Mouse (Mus musculus) lung, embryonic 16.5 days (tissue): ENCODE results near the gene Slc9a1. TPM values are rescaled to one million over a fixed set of nuclear protein-coding genes. Genes with fewer than 3 reads are reported as not detected.

ENCODE experiments used
- ATAC-seq: fragments of 200-750 bp; cut with Nextera tagmentation; 2 replicates; pipeline ENCODE4 v1.8.0; 2017; ENCODE audit warnings: low read depth, mild to moderate bottlenecking, moderate library complexity
- H3K27ac ChIP-seq: fragments of 300-500 bp; sonication (generic); 2 replicates; pipeline ENCODE4 v1.5.1; 2014; ENCODE audit warnings: mild to moderate bottlenecking, control low read depth, low read length
- H3K27me3 ChIP-seq: fragments of 300-500 bp; sonication (generic); 2 replicates; pipeline ENCODE4 v1.6.1; 2014; ENCODE audit warnings: low read depth, low read length, mixed read lengths; ENCODE audit not compliant: control insufficient read depth, insufficient read depth
- H3K36me3 ChIP-seq: fragments of 300-500 bp; sonication (generic); 2 replicates; pipeline ENCODE4 v1.6.1; 2014; ENCODE audit warnings: low read length; ENCODE audit not compliant: control insufficient read depth, insufficient read depth
- H3K4me1 ChIP-seq: fragments of 300-500 bp; sonication (generic); replicated peaks from 2 replicates; pipeline ENCODE4 v1.6.1; 2014; ENCODE audit warnings: low read length, mixed read lengths; ENCODE audit not compliant: control insufficient read depth, insufficient read depth
- H3K4me2 ChIP-seq: fragments of 300-500 bp; sonication (generic); 2 replicates; pipeline ENCODE4 v1.6.1; 2014; ENCODE audit warnings: low read depth, low read length, control low read depth
- H3K4me3 ChIP-seq: fragments of 300-500 bp; sonication (generic); 2 replicates; pipeline ENCODE4 v1.5.1; 2014; ENCODE audit warnings: mild to moderate bottlenecking, low read length, control low read depth
- H3K9ac ChIP-seq: fragments of 300-500 bp; sonication (generic); 2 replicates; pipeline ENCODE4 v1.6.1; 2014; ENCODE audit warnings: low read length, control low read depth
- H3K9me3 ChIP-seq: fragments of 300-500 bp; sonication (generic); 2 replicates; pipeline ENCODE4 v1.6.1; 2016; ENCODE audit warnings: low read length; ENCODE audit not compliant: control insufficient read depth
- WGBS: fragments of 180-500 bp; shearing (Covaris S2); extraction: QIAGEN DNeasy Blood & Tissue Kit; methylation state at CpG from one replicate; pipeline ENCODE4 v1.1.7; 2014; 5-methylcytosine and 5-hydroxymethylcytosine counted together
- polyA plus RNA-seq: library from polyadenylated mRNA; unstranded; fragments of >200 nt; fragmentation: Nextera tagmentation; extraction: Ambion mirVana; gene quantifications from 2 replicates; pipeline ENCODE4 v1.2.1, GENCODE M21; 2015

Slc9a1 gene
- polyA plus RNA-seq, 1 experiment from 2014 or later: 8.8 TPM

DNA sequence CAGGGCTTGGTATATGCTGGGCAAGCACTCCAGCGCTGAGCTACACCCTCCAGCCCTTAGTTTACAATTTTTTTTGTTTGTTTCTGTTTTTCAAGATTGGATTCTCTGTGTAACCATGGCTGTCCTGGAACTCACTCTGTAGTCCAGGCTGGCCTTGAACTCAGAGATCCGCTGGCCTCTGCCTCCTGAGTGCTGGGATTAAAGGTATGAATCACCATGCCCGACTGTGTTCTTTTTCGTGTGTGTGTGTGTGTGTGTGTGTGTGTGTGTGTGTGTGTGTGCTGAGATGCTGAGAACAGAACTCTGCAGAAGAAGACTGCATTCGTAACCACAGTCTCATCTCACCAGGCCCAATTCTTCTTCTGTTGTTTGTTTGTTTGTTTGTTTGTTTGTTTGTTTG, 34.8 kb downstream of the Slc9a1 start:
- Histone ChIP-seq H3K4me3 (no peak overlapping the region), H3K36me3 (no peaks in the 10 kb centered on the region), H3K27ac (no peak overlapping the region), H3K9ac (no peak overlapping the region), H3K4me1 (peaks cover 20% of the 10 kb centered on the region), H3K27me3 (no peaks in the 10 kb centered on the region), H3K9me3 (no peaks in the 10 kb centered on the region), H3K4me2 (no peak overlapping the region)
- ATAC-seq: no peak
- 83% methylated on average over 5 of the region's 5 CpGs for WGBS

DNA sequence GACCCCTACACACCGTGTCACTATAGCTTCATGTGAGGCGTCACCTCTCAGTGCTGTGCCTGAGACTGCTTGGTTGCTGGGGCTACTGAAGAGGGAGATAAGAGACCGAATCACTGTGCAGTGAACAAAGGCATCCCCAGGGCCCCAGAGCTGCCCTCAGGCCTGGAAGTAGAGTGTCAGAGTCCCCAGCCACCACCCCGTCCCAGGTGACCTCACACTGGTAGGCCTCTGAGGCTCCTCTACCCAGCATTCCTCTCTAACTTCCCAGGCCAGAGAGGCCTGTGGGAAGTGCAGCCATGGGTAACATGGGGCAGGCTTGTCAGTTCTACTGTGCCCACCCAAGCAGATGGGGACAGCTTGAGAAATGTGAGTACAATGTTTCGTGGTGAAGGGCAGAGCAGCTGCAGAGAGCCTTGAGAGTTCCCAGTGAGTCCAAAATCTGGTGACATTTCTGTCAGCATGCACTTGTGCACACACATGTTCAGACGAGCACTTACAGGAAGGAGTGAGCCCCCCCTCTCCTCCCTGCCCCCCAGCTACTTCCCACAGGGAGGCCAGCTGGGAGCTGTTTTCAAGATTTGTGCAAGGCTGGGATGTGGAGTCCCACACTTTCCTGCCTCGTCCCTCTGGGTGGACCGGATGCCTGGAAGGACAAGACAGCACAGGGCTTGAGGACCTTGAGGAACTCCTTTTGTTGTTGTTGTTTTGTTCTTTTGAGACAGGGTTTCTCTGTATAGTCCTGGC, 37.0 kb downstream of the Slc9a1 start:
- no peaks in the 10 kb centered on the region for H3K27me3 ChIP-seq
- no peak overlapping the region for H3K4me2 ChIP-seq
- peaks cover 20% of the 10 kb centered on the region for H3K4me1 ChIP-seq
- 57% methylated on average over 8 of the region's 8 CpGs for WGBS
- no peaks in the 10 kb centered on the region for H3K9me3 ChIP-seq
- no peak overlapping the region; the same call in 1 of the 2 replicates for H3K27ac ChIP-seq
- no peaks in the 10 kb centered on the region for H3K36me3 ChIP-seq
- H3K4me3 ChIP-seq: no peak overlapping the region
- no peak for ATAC-seq
- no peak overlapping the region for H3K9ac ChIP-seq

DNA sequence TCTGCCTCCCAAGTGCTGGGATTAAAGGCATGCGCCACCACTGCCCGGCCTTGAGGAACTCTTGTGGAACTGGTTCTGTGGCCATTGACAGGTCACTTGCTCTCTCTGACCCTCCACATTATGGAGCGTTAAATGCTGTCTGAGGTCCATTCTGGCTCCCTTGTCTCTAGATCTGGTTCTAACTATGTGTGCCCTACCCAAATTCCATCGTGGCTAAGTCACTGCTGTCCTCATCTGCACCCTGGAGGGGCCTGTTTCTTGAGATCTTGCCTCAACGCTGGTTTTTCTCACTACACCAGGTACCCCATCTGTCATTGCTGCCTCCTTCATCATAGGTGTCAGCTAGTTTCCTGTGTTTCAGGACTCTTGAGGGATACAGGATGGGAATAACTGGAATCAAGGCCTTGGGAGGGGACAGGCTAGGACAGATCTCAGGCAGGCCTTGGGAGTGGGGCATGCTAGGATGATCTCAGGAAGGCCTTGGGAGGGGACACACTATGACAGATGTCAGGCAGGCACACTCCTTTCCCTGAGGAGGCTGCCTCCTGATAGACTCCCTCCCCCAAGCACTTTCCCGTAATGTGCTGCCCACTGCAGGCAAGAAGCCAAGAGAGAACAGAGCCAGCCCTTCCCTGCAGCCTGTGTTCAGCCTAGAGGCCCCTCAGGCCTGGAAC, 37.7 kb downstream of the Slc9a1 start:
- peak overlapping the region; percentile 66 for H3K27ac ChIP-seq
- no peaks in the 10 kb centered on the region for H3K36me3 ChIP-seq
- H3K27me3 ChIP-seq: no peaks in the 10 kb centered on the region
- H3K4me1 ChIP-seq: peaks cover 20% of the 10 kb centered on the region
- no peak overlapping the region for H3K4me3 ChIP-seq
- H3K4me2 ChIP-seq: no peak overlapping the region
- no peaks in the 10 kb centered on the region for H3K9me3 ChIP-seq
- peak overlapping the region; percentile 38 for H3K9ac ChIP-seq
- WGBS: 44% methylated on average over 6 of the region's 6 CpGs
- ATAC-seq: peak; percentile 71

DNA sequence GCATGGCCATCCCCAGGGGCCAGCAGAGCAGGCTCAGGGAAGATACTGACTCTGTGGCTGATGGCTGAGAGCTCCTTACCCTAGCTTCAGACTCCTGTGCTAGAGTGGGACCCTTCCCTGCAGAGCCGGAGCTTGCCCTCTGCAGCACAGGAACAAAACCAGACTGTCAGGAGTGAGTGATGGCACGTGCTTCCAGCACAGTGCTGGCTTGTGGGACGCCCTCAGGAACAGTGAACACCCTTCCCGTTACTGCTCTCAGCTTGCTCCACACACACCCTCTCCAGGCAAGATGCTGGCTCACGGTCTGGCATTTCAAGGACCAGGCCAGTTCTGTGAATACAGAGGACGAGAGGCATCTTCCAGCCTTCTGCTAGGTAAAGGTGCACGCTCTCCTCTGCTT, 38.5 kb downstream of the Slc9a1 start:
- H3K4me2 ChIP-seq: no peak overlapping the region
- H3K27me3 ChIP-seq: no peaks in the 10 kb centered on the region
- H3K4me3 ChIP-seq: no peak overlapping the region
- 35% methylated on average over 7 of the region's 7 CpGs for WGBS
- no peaks in the 10 kb centered on the region for H3K36me3 ChIP-seq
- H3K27ac ChIP-seq: peak overlapping the region; percentile 66
- H3K9ac ChIP-seq: peak overlapping the region; percentile 38; the same call in 1 of the 2 replicates
- H3K4me1 ChIP-seq: peaks cover 20% of the 10 kb centered on the region
- H3K9me3 ChIP-seq: no peaks in the 10 kb centered on the region
- ATAC-seq: peak; percentile 82

DNA sequence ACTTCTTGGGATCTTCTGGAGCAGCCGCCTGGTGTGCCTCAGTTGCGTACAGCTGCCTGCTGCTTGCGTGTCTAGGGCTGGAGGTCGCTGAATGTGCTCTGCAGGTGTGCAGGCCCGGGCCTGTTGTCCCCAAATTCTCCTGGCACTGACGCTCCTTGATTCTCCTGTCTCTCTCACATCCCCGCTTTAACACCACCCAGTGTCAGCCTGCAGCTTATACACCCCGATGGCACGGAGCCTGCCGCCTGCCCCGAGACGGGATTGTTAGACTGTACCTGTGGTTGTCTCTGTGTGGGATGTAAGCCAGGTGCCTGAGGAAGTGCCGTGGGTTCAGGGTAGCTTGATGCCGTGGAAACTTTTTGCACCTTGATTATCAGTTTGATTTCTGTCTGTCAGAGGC, 41.5 kb downstream of the Slc9a1 start:
- no peak for ATAC-seq
- Histone ChIP-seq H3K4me1 (peaks cover 20% of the 10 kb centered on the region), H3K4me3 (no peak overlapping the region), H3K4me2 (no peak overlapping the region), H3K9ac (no peak overlapping the region), H3K27ac (no peak overlapping the region), H3K36me3 (no peaks in the 10 kb centered on the region), H3K9me3 (no peaks in the 10 kb centered on the region), H3K27me3 (no peaks in the 10 kb centered on the region)
- WGBS: 87% methylated on average over 14 of the region's 14 CpGs

DNA sequence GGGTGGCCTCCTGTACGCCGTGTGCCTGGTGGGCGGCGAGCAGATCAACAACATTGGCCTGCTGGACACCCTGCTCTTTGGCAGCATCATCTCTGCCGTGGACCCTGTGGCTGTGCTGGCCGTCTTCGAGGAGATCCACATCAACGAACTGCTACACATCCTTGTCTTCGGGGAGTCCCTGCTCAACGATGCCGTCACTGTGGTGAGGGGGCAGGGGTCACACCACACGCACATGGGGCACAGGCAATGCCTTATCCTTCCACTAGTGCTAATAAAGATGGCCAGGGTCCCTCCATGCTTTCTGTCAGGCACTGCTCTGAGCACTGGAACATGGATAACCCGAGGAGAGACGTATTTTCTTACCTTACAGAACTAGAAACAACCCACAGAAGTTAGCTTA, 42.6 kb downstream of the Slc9a1 start:
- Histone ChIP-seq H3K27me3 (no peaks in the 10 kb centered on the region), H3K4me3 (no peak overlapping the region), H3K4me2 (no peak overlapping the region), H3K9me3 (no peaks in the 10 kb centered on the region), H3K9ac (no peak overlapping the region), H3K4me1 (peaks cover 14% of the 10 kb centered on the region), H3K36me3 (no peaks in the 10 kb centered on the region), H3K27ac (no peak overlapping the region)
- 81% methylated on average over 14 of the region's 14 CpGs for WGBS
- no peak for ATAC-seq

DNA sequence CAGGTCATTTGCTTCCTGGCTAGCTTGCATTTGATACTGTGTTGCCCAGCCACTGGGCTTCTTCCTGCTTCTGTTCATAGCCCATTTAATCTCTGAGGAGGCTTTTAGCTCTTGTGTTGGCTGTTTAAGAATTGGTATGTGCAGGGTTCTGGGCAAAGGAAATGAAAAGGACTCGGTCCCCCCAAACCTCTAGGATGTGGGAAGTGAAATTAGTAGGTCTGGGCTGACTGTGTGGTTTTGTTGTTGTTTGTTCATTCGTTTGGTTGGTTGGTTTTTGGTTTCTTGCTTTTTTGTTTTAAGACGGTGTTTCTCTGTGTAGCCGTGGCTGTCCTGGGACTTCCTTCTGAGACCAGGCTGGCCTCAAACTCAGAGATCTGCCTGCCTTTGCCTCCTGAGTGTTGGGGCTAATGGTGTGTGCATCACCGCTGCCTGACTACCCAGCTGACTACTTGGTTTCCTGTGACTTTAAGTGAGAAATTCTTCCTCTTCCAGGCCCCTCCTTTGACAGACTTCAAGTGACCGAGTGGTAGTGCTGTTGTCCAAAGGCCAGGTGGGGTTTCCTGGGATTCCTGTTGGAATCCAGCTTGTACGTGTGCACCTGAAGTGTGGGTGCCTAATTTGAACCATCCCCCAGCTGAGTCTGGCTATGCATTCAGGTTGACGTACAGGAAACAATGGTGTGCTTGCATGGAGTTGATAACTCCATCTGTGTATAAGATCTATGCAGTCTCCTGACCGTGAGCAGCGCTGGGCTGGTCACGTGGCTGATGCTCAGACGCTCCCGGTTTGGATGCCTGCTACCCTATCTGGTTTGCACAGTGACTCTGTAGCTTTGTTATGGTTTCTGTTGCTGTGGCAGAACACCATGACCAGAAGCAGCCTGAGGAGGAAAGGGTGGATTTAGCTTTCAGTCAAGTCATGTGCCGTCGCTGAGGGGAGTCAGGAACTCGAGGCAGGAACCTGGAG, 43.4 kb downstream of the Slc9a1 start:
- Histone ChIP-seq H3K36me3 (no peaks in the 10 kb centered on the region), H3K27me3 (no peaks in the 10 kb centered on the region), H3K4me2 (no peak overlapping the region), H3K9me3 (no peaks in the 10 kb centered on the region), H3K27ac (no peak overlapping the region), H3K4me3 (no peak overlapping the region), H3K9ac (no peak overlapping the region), H3K4me1 (peaks cover 6% of the 10 kb centered on the region)
- ATAC-seq: no peak
- WGBS: 75% methylated on average over 16 of the region's 16 CpGs

DNA sequence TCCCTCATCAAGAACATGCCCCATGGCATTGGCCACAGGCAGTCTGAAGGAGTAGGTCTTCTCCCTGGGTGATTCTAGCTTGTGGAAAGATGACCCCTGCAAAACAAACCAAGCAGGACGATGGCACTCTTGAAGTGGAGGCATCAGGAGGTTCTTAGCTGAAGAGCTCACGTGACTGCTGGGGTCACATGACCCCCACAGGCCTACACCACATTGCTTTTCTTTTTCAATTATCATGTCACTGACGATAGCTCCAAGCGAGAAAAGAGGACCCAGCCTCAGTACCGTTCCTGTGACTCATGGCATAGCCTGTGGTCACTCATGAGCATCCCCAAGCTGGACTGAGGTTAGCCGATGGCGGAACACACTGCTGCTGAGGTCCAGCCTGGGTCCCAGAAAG, 44.1 kb downstream of the Slc9a1 start:
- no peaks in the 10 kb centered on the region for H3K36me3 ChIP-seq
- no peak overlapping the region for H3K4me3 ChIP-seq
- H3K27me3 ChIP-seq: no peaks in the 10 kb centered on the region
- H3K27ac ChIP-seq: no peak overlapping the region
- no peaks in the 10 kb centered on the region for H3K9me3 ChIP-seq
- H3K4me2 ChIP-seq: no peak overlapping the region
- no peaks in the 10 kb centered on the region for H3K4me1 ChIP-seq
- no peak for ATAC-seq
- 89% methylated on average over 7 of the region's 7 CpGs for WGBS
- no peak overlapping the region for H3K9ac ChIP-seq

DNA sequence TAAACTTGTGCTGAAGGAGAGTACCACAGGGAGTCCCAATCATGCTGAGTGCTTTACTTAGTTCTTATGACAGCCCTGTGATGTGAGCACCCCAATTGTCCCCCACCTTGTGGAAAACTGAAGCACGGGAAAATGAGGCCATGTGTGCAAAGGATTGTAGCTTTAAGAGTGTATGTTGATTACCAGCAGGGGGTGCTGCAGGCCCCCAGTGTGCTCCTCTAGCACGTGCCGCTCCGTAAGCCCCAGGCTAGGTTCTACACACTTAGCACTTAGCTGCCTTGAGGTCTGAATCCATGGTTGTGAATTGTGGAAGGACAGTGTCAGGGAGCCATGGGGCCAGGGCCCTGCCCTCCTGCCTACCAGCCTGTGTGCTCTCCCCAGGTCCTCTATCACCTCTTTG, 45.4 kb downstream of the Slc9a1 start:
- 55% methylated on average over 4 of the region's 4 CpGs for WGBS
- Histone ChIP-seq H3K27ac (no peak overlapping the region), H3K4me1 (no peaks in the 10 kb centered on the region), H3K36me3 (no peaks in the 10 kb centered on the region), H3K4me3 (no peak overlapping the region), H3K4me2 (no peak overlapping the region), H3K9me3 (no peaks in the 10 kb centered on the region), H3K27me3 (no peaks in the 10 kb centered on the region), H3K9ac (no peak overlapping the region)
- ATAC-seq: no peak
